Mouse (Mus musculus): ENCODE data around the gene Gsg1l2. TPM values are rescaled to one million over a fixed set of nuclear protein-coding genes. Genes with fewer than 3 reads are reported as not detected.

Gene Gsg1l2
- polyA plus RNA-seq, 1 experiment, result not detected

GRCm38 (mm10) chr11:67806832-67807597 lies 32.6 kb downstream of the Gsg1l2 start:
- peaks cover 20% of the 10 kb centered on the region for H3K27me3 ChIP-seq (ENCODE audit: control insufficient read depth, insufficient read depth, insufficient read length)
- H3K4me2 ChIP-seq (ENCODE audit: low read depth), result peak overlapping the region; percentile 10
- TF ChIP-seq REST (IDR thresholded peaks at IDR 0.05; ENCODE audit: insufficient read depth, insufficient read length), result no peak
- peak; percentile 25 to 86 (median 52) for TF ChIP-seq MYOD1 (IDR thresholded peaks at IDR 0.05; ENCODE audit: control insufficient read depth in 1 of 3, insufficient read length in 2 of 3, low read depth in 2 of 3)
- TF ChIP-seq MYOG (IDR thresholded peaks at IDR 0.05; ENCODE audit: control insufficient read depth in 1 of 3, insufficient read depth in 1 of 3, insufficient read length in 2 of 3, low read depth in 2 of 3), result peak in 1 of 3 experiments; percentile 58
- peak; percentile 7 for TF ChIP-seq TCF12 (IDR thresholded peaks at IDR 0.05; ENCODE audit: insufficient read depth, poor library complexity, severe bottlenecking)
- H3ac ChIP-seq (ENCODE audit: control insufficient read depth, insufficient read length), result no peak overlapping the region
- H3K4me3 ChIP-seq, result no peak overlapping the region
- H3K79me2 ChIP-seq (ENCODE audit: control insufficient read depth, insufficient read depth), result no peaks in the 10 kb centered on the region
- no peaks in the 10 kb centered on the region for H3K36me3 ChIP-seq (ENCODE audit: control insufficient read depth, insufficient read depth)

- no peak for TF ChIP-seq TCF3 (IDR thresholded peaks at IDR 0.05; ENCODE audit: insufficient read length, low read depth)
- no peak for TF ChIP-seq SRF (IDR thresholded peaks at IDR 0.05; ENCODE audit: control insufficient read depth, insufficient read length, low read depth)
- TF ChIP-seq E2F4 (IDR thresholded peaks at IDR 0.05; ENCODE audit: insufficient read depth), result no peak
- no peak for TF ChIP-seq CEBPB (IDR thresholded peaks at IDR 0.05; ENCODE audit: insufficient read depth, poor library complexity, severe bottlenecking)
- TF ChIP-seq MYOG (IDR thresholded peaks at IDR 0.05; ENCODE audit: control insufficient read depth in 1 of 3, insufficient read depth in 1 of 3, insufficient read length in 2 of 3, low read depth in 2 of 3), result no peak
- no peak for TF ChIP-seq POLR2AphosphoS2 (IDR thresholded peaks at IDR 0.05; ENCODE audit: insufficient read length, low read depth)
- no peak for TF ChIP-seq TCF12 (IDR thresholded peaks at IDR 0.05; ENCODE audit: insufficient read depth, poor library complexity, severe bottlenecking)
- TF ChIP-seq MYOD1 (IDR thresholded peaks at IDR 0.05; ENCODE audit: control insufficient read depth in 1 of 3, insufficient read length in 2 of 3, low read depth in 2 of 3), result no peak
- no peak for TF ChIP-seq MAX (IDR thresholded peaks at IDR 0.05; ENCODE audit: low read depth)
- no peak for TF ChIP-seq REST (IDR thresholded peaks at IDR 0.05; ENCODE audit: insufficient read depth, insufficient read length)
- TF ChIP-seq POLR2A (IDR thresholded peaks at IDR 0.05; ENCODE audit: insufficient read length, low read depth), result no peak
- TF ChIP-seq USF1 (IDR thresholded peaks at IDR 0.05; ENCODE audit: low read depth), result no peak
- Histone ChIP-seq H3K36me3 (ENCODE audit: control insufficient read depth, insufficient read depth) (no peaks in the 10 kb centered on the region), H3ac (ENCODE audit: control insufficient read depth, insufficient read length) (no peak overlapping the region), H3K27me3 (ENCODE audit: control insufficient read depth, insufficient read depth, insufficient read length) (peaks cover 12% of the 10 kb centered on the region), H3K79me2 (ENCODE audit: control insufficient read depth, insufficient read depth) (no peaks in the 10 kb centered on the region), H3K4me2 (ENCODE audit: low read depth) (no peak overlapping the region), H3K4me3 (no peak overlapping the region)
These were observed 33.6 kb downstream of the Gsg1l2 start for GRCm38 (mm10) chr11:67808051-67808450.

- no peak overlapping the region for H3ac ChIP-seq (ENCODE audit: control insufficient read depth, insufficient read length)
- peaks cover 11% of the 10 kb centered on the region for H3K27me3 ChIP-seq (ENCODE audit: control insufficient read depth, insufficient read depth, insufficient read length)
- H3K4me3 ChIP-seq, result no peak overlapping the region
- H3K79me2 ChIP-seq (ENCODE audit: control insufficient read depth, insufficient read depth), result no peaks in the 10 kb centered on the region
- no peaks in the 10 kb centered on the region for H3K36me3 ChIP-seq (ENCODE audit: control insufficient read depth, insufficient read depth)
- TF ChIP-seq REST (IDR thresholded peaks at IDR 0.05; ENCODE audit: insufficient read depth, insufficient read length), result no peak
- no peak for TF ChIP-seq USF1 (IDR thresholded peaks at IDR 0.05; ENCODE audit: low read depth)
- no peak for TF ChIP-seq CEBPB (IDR thresholded peaks at IDR 0.05; ENCODE audit: insufficient read depth, poor library complexity, severe bottlenecking)
- no peak for TF ChIP-seq TCF3 (IDR thresholded peaks at IDR 0.05; ENCODE audit: insufficient read length, low read depth)
- TF ChIP-seq MYOD1 (IDR thresholded peaks at IDR 0.05; ENCODE audit: control insufficient read depth in 1 of 3, insufficient read length in 2 of 3, low read depth in 2 of 3), result no peak
- no peak for TF ChIP-seq TCF12 (IDR thresholded peaks at IDR 0.05; ENCODE audit: insufficient read depth, poor library complexity, severe bottlenecking)
- no peak for TF ChIP-seq MAX (IDR thresholded peaks at IDR 0.05; ENCODE audit: low read depth)
- no peak for TF ChIP-seq POLR2A (IDR thresholded peaks at IDR 0.05; ENCODE audit: insufficient read length, low read depth)
- no peak for TF ChIP-seq MYOG (IDR thresholded peaks at IDR 0.05; ENCODE audit: control insufficient read depth in 1 of 3, insufficient read depth in 1 of 3, insufficient read length in 2 of 3, low read depth in 2 of 3)
- no peak for TF ChIP-seq E2F4 (IDR thresholded peaks at IDR 0.05; ENCODE audit: insufficient read depth)
- TF ChIP-seq POLR2AphosphoS2 (IDR thresholded peaks at IDR 0.05; ENCODE audit: insufficient read length, low read depth), result no peak
- no peak overlapping the region for H3K4me2 ChIP-seq (ENCODE audit: low read depth)
These were observed 37.1 kb downstream of the Gsg1l2 start for GRCm38 (mm10) chr11:67811535-67811934.

- Histone ChIP-seq H3K36me3 (ENCODE audit: control insufficient read depth, insufficient read depth) (no peaks in the 10 kb centered on the region), H3K27me3 (ENCODE audit: control insufficient read depth, insufficient read depth, insufficient read length) (no peaks in the 10 kb centered on the region), H3K4me3 (no peak overlapping the region), H3ac (ENCODE audit: control insufficient read depth, insufficient read length) (no peak overlapping the region), H3K79me2 (ENCODE audit: control insufficient read depth, insufficient read depth) (no peaks in the 10 kb centered on the region), H3K4me2 (ENCODE audit: low read depth) (peak overlapping the region; percentile 43)
- TF ChIP-seq MAX (IDR thresholded peaks at IDR 0.05; ENCODE audit: low read depth), result no peak
- no peak for TF ChIP-seq POLR2AphosphoS2 (IDR thresholded peaks at IDR 0.05; ENCODE audit: insufficient read length, low read depth)
- TF ChIP-seq MYOD1 (IDR thresholded peaks at IDR 0.05; ENCODE audit: control insufficient read depth in 1 of 3, insufficient read length in 2 of 3, low read depth in 2 of 3), result no peak
- no peak for TF ChIP-seq E2F4 (IDR thresholded peaks at IDR 0.05; ENCODE audit: insufficient read depth)
- TF ChIP-seq USF1 (IDR thresholded peaks at IDR 0.05; ENCODE audit: low read depth), result no peak
- TF ChIP-seq CEBPB (IDR thresholded peaks at IDR 0.05; ENCODE audit: insufficient read depth, poor library complexity, severe bottlenecking), result no peak
- no peak for TF ChIP-seq POLR2A (IDR thresholded peaks at IDR 0.05; ENCODE audit: insufficient read length, low read depth)
- TF ChIP-seq SRF (IDR thresholded peaks at IDR 0.05; ENCODE audit: control insufficient read depth, insufficient read length, low read depth), result no peak
- TF ChIP-seq TCF3 (IDR thresholded peaks at IDR 0.05; ENCODE audit: insufficient read length, low read depth), result no peak
- no peak for TF ChIP-seq REST (IDR thresholded peaks at IDR 0.05; ENCODE audit: insufficient read depth, insufficient read length)
- TF ChIP-seq TCF12 (IDR thresholded peaks at IDR 0.05; ENCODE audit: insufficient read depth, poor library complexity, severe bottlenecking), result no peak
- TF ChIP-seq MYOG (IDR thresholded peaks at IDR 0.05; ENCODE audit: control insufficient read depth in 1 of 3, insufficient read depth in 1 of 3, insufficient read length in 2 of 3, low read depth in 2 of 3), result no peak
These were observed 45.2 kb downstream of the Gsg1l2 start for GRCm38 (mm10) chr11:67819604-67820003.

All from myocyte (in vitro differentiated cells).